Mouse (Mus musculus): ENCODE measurements around the gene Pitpnm2.

DNA sequence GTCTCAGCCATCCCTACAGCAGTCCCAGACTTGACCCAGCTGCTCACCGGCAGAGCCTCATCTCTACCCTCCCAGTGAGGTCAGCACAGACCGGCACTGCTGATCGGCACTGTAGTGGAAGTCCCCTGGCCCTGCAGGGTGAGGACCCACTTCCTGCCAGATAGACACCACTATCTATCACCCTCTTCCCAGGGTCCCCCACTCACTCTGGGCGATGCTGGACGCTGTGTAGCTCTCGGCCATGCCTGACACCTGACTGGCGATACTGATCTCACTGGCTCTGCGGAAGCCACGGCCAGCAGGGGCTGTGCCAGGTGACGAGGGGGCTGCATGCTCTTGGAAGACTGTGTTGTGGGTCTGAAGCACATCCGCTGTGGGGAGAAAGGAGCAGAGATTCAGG lies 124.5 kb downstream of the Pitpnm2 start:
- TF ChIP-seq CTCF (IDR thresholded peaks at IDR 0.05; ENCODE audit: control insufficient read depth, insufficient read depth, insufficient read length) (no peak), MAX (IDR thresholded peaks at IDR 0.05) (no peak), USF1 (IDR thresholded peaks at IDR 0.05; ENCODE audit: low read depth) (no peak), FOSL1 (IDR thresholded peaks at IDR 0.05; ENCODE audit: insufficient read depth, low read length, poor library complexity, severe bottlenecking) (no peak), CEBPB (IDR thresholded peaks at IDR 0.05; ENCODE audit: low read depth) (no peak), MYOD1 (IDR thresholded peaks at IDR 0.05; ENCODE audit: control insufficient read depth, insufficient read length, low read depth) (no peak)
